Mouse (Mus musculus) cortical plate, adult 2 months (tissue): ENCODE results near the gene Shank1.

Experiments
- CTCF ChIP-seq: fragments of 200-500 bp; IDR thresholded peaks from 2 replicates; pipeline ENCODE4 v1.5.1; 2011; ENCODE audit warnings: mild to moderate bottlenecking, control low read depth, low read length; ENCODE audit not compliant: insufficient read depth; ENCODE audit errors: extremely low read depth
- POLR2A ChIP-seq: fragments of 200-500 bp; IDR thresholded peaks from 2 replicates; pipeline ENCODE4 v1.6.1; 2011; ENCODE audit warnings: mild to moderate bottlenecking, low read length, control low read depth; ENCODE audit not compliant: insufficient read depth; ENCODE audit errors: extremely low read depth

DNA sequence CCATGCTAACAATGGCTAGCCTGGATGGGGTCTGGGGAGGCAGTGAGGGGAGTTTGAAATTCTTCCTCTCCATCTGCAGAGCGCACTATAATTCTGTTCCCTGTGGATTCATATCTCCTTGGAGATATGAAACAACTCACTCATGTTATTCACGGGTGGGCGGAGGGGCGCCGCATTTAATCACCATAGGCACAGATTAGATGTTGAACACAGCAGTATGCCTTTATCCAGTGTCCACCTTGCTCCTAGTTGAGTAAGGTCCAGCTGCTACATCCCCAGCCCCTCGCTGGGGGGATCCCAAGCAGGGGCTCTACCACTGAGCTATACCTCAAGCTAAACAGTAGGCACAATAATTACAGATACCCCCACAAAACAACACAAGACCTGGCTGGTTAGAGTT is 45.4 kb downstream of the Shank1 start:
- TF ChIP-seq CTCF (no peak), POLR2A (no peak)
